Mouse (Mus musculus): Measurements from ENCODE around the gene Cmss1.

The Cmss1 gene

DNA sequence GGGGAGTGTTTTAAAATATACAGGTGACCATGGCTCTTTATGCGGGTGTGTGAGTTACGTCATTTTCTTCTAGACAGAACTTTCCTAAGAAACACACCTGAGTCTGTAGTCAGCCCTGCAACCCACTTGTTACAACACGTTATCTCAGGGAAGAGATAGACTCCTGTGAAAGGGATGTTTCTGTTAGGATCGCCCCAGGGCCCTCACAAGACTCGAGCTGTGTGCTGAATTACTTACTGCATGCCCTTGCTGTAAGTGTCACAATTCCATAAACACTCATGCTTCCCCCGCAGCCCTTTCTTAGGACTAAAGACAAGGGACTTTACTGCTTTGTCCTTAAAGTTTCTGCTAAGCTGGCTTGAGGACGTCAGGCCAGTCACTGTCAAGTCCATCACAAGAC lies 274.4 kb downstream of the Cmss1 start:
- DNase-seq = no peak

DNA sequence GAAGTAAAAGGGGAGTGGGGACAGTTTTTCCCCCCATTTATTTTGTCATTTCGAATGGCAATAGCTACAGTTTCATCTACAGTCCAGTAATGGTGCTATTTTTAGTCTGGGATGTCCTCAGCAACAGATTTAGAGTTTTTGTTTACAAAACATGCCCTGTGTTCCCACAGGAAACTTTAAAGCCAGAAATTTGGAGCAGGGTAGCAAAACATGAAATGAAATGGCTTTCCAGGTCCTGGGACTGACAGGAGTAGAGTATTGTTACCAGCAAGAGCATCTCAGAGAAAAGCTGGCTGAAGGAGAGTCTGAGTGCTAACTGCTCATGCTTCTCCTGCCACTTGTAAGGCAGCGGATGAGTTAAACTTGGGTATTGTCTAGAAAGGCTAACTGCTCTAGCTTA lies 276.6 kb downstream of the Cmss1 start:
- DNase-seq = no peak

DNA sequence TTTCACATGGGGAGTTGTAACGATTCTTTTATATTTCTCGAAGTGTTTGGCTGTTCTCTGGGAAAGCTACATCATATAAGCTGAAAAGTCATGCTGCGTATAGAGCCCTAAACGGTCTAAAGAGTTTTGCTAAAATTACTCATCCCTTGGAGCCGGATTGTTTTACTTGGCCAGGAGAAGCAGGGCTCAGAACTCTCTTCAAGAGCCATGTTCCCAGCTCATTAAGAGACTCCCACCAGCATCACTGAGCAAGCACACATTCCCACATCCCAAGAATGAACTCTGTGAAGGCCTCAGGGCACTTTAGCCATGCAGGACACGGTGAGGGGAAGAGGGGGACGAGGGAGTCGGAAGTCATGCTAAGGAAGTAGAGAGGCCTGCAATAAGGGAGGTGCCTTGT lies 277.6 kb downstream of the Cmss1 start:
- DNase-seq = no peak

DNA sequence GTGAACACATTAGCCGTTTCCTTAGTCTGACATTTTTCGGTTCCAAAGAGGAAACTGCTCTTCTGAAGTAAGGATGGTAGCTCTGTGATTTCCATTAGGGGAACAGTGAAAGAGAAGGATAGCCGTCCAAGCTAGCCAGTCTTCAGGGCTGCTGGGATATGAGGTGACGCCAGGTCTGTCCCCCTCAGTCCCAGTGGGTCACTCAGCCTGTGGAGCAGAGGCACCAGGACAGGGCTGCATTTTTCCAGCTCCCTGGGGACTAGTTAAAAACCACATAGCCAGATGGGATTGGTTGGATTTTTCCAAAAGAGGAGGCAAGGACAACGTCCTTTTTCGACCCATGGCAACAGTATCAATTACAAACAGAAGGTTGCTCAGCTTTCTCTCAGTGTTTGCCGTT lies 279.7 kb downstream of the Cmss1 start:
- peak; percentile 60 for DNase-seq

DNA sequence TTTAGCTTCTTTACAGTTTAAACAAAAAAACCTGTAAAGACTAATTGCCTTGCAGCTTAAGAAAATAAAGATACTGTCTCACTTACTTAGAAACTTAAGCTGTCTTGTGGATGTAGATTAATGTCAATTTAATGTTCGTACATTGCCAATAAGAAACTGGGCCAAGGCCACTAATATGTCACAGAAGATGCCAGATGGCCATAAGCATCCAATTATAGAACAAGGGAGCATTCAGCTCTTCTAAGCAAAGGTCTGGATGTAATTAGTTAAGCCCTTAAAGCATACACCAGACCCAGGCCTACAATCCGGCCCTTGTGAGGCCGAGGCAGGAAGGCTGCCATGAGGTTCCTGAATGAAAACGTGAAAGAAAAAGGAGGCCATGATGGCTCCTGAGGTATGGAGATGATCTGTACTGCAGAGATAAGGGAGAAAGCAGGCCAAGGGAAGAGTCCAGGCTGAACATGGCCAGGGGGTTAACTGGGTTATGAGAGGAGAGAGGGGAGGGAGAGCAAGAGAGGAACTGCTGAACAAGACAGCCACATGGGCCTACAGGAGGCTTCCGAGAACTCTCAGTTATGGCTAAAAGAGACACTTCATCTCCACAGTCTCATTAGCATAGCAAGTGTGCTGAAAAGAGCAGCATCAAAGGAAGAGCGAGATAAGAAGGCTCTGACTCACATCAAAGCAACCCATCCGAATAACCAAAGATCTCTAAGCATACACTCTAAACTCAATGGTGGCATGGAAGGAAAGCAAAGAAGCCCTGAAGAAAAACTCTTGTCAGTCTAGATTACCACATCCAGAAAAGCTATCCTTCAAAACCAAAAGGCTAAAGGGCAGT lies 287.2 kb downstream of the Cmss1 start:
- DNase-seq = no peak

DNA sequence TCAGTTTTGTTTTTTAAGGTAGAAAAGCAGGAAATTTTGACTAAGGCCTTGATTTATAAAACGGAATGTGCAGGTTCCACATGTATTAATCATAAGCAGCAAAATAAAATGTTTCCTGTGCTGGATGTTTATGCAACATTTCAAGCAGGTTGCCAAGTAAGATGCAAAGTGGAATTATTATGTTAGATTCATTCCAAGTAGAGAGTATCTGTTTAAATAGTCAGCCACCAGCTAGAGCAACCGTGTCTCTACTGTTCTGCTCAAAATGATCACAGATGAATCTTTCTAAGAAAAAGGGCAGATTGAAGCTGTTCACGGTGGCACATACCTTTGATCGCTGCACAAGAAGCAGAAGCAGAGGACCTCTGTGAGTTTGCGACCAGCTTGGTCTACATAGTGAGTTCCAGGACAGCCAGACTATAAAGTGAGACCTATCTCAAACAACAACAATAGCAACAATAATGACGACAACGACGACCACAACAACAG lies 288.0 kb downstream of the Cmss1 start:
- no peak for DNase-seq

DNA sequence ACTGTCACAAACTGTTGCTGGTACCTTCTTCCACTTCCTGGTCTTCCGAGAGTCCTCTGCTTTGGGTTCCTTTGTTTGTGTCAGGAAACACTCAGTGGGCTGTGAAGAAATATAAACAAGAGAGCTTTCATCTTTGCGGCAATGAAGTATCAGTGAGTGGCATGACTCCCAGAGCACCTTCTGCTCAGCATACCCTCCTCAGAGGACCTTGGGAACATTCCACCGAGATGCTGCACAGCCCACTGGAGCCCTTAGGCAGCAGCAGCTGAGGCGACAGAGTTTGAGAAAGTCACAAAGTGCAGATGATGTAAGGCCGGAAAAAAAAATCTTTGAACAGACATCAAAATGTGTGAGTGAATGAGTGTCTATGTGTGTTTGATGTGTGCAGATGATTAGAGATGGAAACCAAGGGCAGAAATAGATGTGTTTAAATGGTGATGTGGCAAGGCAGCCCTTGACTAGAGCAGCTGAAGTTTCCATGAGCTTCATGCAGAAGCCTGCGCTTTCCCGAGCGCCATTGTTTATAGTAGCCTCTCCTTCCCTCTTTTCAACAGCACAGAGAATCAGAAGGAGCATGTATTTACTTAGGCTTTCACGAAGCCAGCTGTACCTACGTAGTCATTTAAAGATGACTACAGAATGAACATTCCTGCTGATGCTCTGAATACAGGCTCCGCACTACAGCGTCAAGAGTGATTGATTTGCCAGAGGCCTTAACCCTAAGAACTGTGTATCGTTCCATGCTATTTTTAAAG lies 288.6 kb downstream of the Cmss1 start:
- DNase-seq = peak; percentile 55

DNA sequence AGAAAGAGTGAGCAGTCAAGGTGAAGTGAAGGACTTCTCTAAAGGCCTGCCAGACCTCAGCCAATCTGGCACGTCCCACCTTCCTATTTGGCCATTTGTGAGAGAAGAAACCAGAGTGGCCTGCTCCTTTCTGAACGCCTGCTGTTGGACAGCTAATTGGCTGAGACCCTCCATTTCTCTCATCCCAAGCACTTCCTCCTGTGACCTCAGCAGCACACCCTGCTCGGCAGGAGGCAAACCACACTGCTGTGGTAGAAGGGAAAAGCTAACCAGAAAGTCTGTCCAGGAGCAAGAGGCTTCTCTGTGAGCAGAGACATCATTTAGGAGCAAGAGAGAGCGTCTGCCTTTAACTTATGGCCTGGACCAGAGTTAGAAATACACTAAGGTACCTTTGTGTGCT lies 289.5 kb downstream of the Cmss1 start:
- no peak for DNase-seq

DNA sequence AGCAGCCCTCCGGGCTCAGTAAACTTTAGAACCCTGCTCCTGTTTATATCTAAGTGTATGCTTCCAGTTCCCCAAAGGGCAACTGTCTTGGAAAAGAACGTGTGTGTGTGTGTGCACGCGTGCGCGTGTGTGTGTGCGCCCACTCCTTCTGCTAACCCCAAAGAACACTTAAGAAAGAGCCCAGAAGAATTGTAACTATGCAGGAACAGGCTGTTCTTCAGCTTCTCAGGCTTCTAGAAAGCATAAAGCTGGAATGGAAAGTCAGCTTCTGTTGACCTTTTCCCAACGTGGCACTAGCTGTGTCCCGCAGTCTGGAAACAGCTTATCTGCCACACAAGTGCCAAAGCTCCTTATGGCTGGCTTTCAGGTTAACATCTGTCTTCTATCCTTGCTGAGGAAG lies 291.6 kb downstream of the Cmss1 start:
- DNase-seq = no peak

DNA sequence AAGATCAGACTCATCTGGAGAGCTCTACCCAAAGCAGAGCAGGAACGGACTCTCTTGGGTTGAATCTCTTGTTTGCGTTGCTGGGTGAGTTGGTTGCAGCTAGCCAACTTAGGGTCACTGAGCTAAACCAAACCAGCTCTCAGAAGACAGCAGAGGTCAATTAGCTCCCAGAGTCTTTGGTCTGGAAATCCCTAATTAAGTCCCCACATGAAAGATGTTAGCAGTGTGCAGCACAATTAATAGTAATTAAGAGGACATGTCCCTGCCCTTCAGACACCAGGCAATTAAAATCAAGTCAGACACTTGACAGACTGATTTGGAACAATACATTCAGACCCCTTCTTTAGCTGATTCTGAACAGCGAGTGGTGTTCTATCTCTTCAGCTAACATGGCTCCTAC lies 292.4 kb downstream of the Cmss1 start:
- no peak for DNase-seq

DNA sequence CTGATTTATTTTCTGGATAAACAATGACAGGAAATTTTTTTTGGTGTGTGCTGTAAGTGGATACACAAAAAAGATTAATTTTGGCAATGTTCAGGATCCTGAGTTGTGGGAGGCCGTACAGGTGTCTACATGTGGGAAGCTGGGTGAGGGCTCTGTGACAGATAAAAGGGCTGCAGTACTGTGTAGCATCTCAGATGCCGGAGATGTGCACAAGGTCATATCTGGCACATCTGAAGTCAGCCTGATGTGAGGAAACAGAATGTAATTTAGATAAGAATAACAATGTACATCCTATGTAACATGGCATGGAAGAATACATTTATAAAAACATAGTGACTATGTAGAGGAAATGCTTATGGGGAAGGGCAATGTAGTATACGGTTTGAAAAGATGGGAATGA lies 293.2 kb downstream of the Cmss1 start:
- DNase-seq = peak; percentile 33

DNA sequence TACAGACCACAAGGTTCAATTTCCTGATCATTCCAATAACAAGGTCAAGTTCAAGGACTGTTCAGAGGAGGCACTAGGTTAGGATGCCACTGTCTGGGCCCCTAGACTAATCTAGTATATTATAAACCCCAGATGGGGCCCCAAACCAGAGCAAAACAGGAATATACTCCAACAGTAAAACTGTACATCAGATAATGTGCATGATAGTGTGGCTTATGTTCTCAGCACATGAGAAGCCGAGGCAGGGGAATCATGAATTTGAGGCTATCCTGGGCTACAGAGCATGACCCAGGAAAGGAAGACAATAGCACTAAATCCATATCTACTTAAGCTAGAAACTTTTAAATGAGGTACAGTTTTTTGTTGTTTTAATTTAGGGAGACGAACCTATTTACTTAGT lies 294.5 kb downstream of the Cmss1 start:
- DNase-seq = no peak

DNA sequence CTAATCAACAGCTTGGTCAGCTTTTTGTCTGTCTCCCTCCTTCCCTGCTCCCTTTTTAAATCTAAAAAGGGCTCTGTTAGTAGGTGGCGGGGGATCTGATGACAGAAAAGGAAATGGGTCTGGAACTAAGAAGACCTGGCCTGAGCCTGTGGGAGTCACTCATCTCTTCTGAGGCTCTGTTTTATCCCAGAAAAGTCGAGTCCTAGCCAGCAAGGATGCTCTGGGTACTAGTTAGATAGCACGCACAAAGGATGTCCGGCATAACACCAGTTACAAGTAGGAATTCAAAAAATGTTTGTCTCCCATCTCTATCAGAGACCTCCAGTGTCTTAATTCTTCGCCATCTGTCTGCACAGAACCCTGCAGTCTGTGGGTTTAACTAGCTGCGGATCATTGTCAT lies 301.2 kb downstream of the Cmss1 start:
- no peak for DNase-seq

DNA sequence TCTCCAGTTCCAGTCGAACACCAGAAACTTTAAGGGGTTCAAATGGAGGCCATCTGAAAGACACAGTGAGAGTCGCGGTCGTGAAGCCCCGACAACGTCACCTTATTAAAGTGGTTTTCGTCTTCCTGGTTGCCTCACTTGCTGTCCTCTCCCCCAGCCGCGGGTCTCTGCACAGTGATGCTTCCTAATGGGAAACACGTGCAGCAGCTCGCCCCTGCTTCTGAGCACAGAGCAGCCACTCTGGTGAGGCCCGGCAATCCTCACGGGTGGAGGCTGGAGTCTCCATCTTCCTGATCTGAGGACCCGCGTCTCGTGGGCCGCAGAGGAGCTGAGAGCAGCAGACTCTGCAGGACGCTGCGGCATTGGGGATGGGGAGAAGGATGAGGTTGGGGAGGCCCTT lies 302.9 kb downstream of the Cmss1 start:
- no peak for DNase-seq

DNA sequence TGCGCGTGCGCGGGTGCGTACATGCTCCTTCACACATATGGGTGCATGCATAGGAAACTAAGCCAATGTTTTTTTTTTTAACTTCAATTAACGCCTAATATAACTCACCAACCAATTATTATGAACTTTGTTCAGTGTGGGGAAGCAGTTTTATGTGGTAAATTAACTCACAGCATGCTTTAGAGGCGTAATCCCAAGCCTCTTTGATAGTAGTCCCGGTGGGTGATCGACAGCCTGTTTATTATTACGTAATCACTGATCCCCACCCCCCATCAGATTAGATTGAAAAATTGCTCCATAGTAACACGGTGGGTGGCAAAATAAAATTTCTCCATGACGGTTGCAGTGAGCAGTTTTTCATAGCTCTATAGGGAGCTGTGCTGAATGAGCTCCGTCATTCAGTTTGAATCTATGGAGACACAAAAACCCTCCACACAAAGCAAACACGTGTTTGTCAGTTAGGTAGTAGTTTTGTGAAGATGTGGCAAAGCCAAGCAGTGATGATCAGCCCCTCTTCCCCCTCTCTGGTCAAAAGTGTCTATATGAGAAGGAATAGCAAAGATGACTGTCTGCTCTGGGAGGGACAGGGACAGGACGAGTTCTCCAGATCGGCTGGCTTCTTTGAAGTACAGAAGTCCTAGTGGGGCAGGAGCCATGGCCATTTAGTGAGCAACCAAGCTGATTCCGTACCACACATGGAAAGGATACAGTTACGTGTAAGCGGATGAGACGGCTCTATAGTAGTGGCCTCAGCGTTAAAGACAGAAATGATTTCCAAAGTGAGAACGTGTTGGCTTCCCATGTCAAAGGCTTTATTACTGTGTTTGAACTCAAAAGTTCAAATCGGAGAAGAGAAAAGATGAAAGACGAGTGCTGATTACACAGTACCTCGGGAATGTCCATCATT lies 303.6 kb downstream of the Cmss1 start:
- no peak for DNase-seq

DNA sequence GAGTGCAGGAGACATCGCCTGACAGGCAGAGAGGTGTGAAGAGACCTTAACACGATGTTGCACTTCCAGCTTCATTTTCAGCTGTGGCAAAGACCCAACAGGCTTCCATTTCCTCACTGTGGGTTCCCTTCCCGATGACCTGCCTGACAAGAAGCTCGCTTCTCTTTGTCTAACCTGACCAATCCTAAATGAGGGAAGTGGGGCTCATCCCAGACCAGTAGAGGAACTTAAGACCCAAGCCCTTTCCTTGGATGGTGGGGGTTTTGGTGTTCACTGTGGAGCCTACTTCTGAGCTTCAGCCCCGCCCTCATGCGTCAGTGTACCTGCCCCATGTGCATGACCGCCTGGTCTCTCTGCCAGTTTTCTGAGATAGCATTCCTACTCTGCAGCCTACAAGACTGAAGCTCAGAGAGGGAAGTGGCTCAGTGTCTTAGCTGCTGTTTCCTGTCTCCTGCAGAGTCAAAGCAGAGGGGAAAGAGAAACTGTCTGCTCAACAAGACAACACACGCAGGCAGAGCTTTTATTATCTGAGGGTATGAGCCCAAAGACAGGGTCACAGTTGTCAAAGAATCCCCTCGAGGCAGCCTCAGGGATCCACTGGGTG lies 305.1 kb downstream of the Cmss1 start:
- DNase-seq = peak; percentile 30

DNA sequence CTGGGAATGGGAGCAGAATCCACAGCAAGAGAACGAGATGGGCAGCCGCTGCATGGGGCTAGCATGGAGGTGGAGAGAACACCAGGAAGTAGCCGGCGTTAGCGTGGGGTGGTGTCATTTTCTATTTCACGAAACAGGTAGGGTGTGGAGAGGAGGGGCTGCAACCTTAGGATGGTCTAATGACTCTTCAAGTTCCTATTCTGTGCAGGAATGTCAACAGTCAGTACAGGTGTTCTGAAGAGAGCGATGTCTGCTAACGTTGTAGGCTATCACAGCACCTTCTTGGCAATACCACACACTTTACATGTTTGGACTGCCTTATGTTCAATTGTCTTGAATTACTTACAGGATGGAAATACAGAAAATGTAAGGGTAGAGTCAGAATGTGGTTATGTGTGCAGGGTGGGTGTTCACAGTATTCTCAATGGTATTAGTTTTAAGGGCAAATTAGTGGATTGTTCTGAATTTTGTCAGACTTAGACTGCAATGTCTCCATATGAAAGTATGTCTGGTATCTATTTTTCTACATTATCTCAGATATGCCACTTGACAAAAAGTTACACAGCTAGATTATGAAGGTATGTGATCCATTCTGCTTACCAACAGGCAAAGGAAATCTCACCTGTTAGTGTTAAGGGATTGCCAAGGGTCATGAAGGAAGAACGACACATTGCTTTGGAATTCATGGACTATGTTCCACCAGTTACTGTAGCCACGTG lies 311.3 kb downstream of the Cmss1 start:
- DNase-seq = no peak

DNA sequence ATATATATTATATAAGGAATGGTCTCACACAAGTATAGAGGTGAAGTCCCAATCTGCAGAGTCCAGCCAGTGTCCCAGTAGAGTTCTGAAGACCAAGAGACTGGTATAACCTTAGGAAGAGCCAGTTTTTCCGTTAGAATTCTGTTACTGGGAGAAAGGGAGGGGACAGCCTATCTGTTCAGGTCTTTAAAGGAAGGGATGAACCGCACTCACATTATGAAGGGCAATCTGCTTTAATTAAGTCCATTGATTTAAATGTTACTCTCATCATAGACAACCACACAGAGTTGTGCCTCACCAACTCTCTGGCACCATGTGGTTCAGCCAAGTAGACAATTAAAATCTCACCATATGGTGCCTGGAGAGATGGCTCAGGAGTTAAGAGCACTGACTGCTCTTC lies 313.9 kb downstream of the Cmss1 start, which contains the start of gene Tmem30c:
TSS of gene Tmem30c (minus strand) at position 101 of the 400 bp plus-strand sequence.
- DNase-seq = no peak

DNA sequence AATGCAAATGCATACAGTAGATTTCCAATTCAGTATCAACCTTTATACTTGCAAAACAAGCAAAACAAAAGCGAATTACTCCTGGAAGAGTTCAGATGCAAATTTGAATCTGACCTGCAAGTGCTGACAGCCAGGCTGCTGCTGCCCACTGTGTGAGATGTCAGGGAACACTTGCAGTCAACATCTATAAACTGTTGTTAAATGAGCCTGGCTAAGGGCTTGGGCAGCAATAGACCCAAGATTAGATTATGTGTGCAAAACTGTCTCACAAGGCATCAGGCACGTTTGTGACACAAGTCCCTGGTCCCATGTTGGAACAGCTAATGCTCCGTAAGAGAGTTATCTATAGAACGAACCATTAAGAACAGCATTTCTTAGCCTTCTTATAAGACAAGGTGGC lies 314.4 kb downstream of the Cmss1 start:
- DNase-seq = no peak

DNA sequence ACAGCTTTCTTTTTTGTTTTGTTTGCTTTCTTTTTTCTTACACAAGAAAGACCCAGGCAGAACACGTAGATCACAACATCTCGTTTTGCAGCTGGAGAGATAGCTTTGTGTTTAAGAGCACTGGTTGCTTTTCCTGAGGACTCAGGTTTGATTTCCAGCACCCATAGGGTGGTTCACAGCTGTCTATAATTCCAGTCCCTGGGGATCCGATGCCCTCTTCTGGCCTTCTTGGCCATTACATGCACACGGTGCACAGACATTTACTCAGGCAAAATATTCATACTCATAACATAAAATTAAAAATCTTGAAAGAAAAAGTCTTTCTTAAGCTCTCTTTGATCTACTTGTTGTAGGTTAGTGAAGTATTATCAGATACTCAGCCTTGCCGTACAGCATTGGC lies 315.0 kb downstream of the Cmss1 start:
- DNase-seq = no peak

DNA sequence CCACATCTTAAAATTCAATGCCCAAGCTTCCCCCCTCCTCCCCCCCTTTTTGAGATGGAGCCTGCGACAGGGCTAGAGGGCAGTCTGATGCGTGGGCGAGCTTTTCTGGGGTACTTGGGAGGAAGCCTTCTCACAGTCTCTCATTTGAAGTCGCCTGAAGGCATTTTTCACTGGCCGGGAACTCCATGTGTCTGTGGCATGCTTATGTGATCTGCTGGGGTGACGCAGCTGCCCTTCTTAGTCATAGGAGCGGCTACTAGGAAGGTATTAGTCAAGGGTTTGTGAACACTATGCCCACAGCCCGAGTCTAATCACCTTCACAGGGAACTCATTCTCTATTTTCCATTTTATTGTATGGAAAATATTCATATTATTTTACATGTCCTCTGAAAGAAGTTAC lies 325.2 kb downstream of the Cmss1 start:
- no peak for DNase-seq

All from kidney, postnatal 14 days (tissue).